Mouse (Mus musculus) C2C12 (cell line): ENCODE measurements around the gene Gper1.

Source experiments
- CEBPB ChIP-seq: IDR thresholded peaks from one replicate; pipeline ENCODE4 v1.6.1; 2011; ENCODE audit warnings: low read depth, mild to moderate bottlenecking, control low read depth, moderate library complexity
- CTCF ChIP-seq: IDR thresholded peaks from one replicate; pipeline ENCODE4 v1.5.1; 2011; ENCODE audit not compliant: control insufficient read depth, insufficient read depth, insufficient read length
- FOSL1 ChIP-seq: IDR thresholded peaks from one replicate; pipeline ENCODE4 v1.8.0; 2011; ENCODE audit warnings: mild to moderate bottlenecking, low read length; ENCODE audit not compliant: poor library complexity, insufficient read depth, severe bottlenecking
- MAX ChIP-seq: IDR thresholded peaks from one replicate; pipeline ENCODE4 v1.6.1; 2011; ENCODE audit warnings: mild to moderate bottlenecking, control low read depth
- MYOD1 ChIP-seq: IDR thresholded peaks from one replicate; pipeline ENCODE4 v1.6.1; 2011; ENCODE audit warnings: low read depth; ENCODE audit not compliant: control insufficient read depth, insufficient read length
- MYOG ChIP-seq: IDR thresholded peaks from one replicate; pipeline ENCODE4 v1.6.1; 2011; ENCODE audit not compliant: control insufficient read depth, insufficient read length; ENCODE audit errors: extremely low read depth
- USF1 ChIP-seq: IDR thresholded peaks from one replicate; pipeline ENCODE4 v1.6.1; 2011; ENCODE audit warnings: low read depth, mild to moderate bottlenecking, control low read depth, moderate library complexity

DNA sequence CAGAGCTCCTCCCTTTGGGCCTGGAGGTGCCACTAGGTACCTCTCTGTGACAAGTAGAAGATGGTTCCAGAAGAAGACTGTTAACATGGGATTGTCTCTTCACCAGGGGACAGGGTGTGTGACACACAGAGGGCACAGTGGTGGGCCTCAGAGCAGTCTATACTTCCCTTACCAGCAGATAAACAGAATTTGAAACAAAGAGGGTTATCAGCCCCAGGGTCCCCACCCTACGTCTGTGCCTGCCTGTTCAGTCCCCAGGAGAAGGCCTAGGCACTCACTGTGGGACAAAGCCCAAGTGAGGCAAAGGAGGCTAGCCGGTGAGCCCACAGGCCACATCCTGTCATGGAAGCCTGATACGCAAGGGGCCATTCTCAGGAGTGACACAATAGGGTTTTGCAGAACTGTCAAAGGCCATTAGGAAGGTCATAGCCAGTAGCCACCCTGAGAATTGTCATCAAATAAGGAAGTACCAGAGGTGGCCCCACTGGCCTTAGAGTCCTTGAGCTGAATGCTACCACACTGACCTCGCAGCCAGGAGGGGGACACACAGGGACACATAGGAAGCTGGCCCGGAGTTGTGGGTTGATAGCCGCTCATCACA lies 18.1 kb upstream of the Gper1 start, which contains the start of gene C130050O18Rik:
- TF ChIP-seq MAX = no peak
- no peak for TF ChIP-seq CTCF
- no peak for TF ChIP-seq MYOD1
- TF ChIP-seq USF1 = no peak
- no peak for TF ChIP-seq FOSL1
- no peak for TF ChIP-seq MYOG
- TF ChIP-seq CEBPB = no peak
